Mouse (Mus musculus): ENCODE data around the gene Pik3r3. TPM values are rescaled to one million over a fixed set of nuclear protein-coding genes. Genes with fewer than 3 reads are reported as not detected.

The Pik3r3 gene
- polyA plus RNA-seq (2012): 0.67 and 1.5 TPM in 2 replicates

GRCm38 (mm10) chr4:116221140-116221851 lies at the start of gene Pik3r3:
Pik3r3 (plus strand) TSS chr4:116221618.

GRCm38 (mm10) chr4:116173072-116173471 lies 48.3 kb upstream of the Pik3r3 start, which contains the start of the genes 1700042G07Rik and Gm49337:
1700042G07Rik (plus strand) TSS chr4:116173372.
Gm49337 (plus strand) TSS chr4:116173384.

Other genes starting within 250 kb of the Pik3r3 start
- gene Faah, start 203.7 kb upstream of the Pik3r3 start, polyA plus RNA-seq (2012): 3.4 and 6.1 TPM in 2 replicates
- gene Nsun4, start 167.7 kb upstream of the Pik3r3 start, polyA plus RNA-seq (2012): 0.32 and 0.74 TPM in 2 replicates
- gene Uqcrh, start 146.5 kb upstream of the Pik3r3 start, polyA plus RNA-seq (2012): 41.1 and 52.1 TPM in 2 replicates
- gene Lrrc41, start 146.3 kb upstream of the Pik3r3 start, polyA plus RNA-seq (2012): 12.2 and 13.5 TPM in 2 replicates
- gene Rad54l, start 97.9 kb upstream of the Pik3r3 start, polyA plus RNA-seq (2012): 1.9 and 2.1 TPM in 2 replicates
- gene Pomgnt1, start 97.8 kb upstream of the Pik3r3 start, polyA plus RNA-seq (2012): 8.3 and 11.6 TPM in 2 replicates
- 0.01 and 0.31 TPM in 2 replicates for gene Lurap1, start 70.3 kb upstream of the Pik3r3 start, polyA plus RNA-seq (2012)
- not detected in 2 replicates for gene Tspan1, start 54.0 kb upstream of the Pik3r3 start, polyA plus RNA-seq (2012)
- gene 1700042G07Rik, start 48.2 kb upstream of the Pik3r3 start, polyA plus RNA-seq (2012): not detected in 2 replicates
- gene Gm49337, start 48.2 kb upstream of the Pik3r3 start, polyA plus RNA-seq (2012): not detected in 2 replicates
- 47.9 and 54.5 TPM in 2 replicates for gene Mast2, start 242.6 kb downstream of the Pik3r3 start, polyA plus RNA-seq (2012)